Mouse (Mus musculus): ENCODE results near the gene Slc35b3. TPM values are rescaled to one million over a fixed set of nuclear protein-coding genes. Genes with fewer than 3 reads are reported as not detected.

The Slc35b3 gene
- 82.8 TPM for polyA plus RNA-seq (2017; shearing (Covaris generic))

GRCm38 (mm10) chr13:38960063-38961050 lies at the start of gene Slc35b3:
Gene Slc35b3, minus strand, starts transcription at chr13:38960875.

Measured in effector memory CD4-positive, alpha-beta T cell, adult 7 months (primary cell).